Mouse (Mus musculus): ENCODE results near the gene Piezo1. TPM values are rescaled to one million over a fixed set of nuclear protein-coding genes. Genes with fewer than 3 reads are reported as not detected.
A peak's percentile ranks its signal among the peaks of the same experiment; 100 is the strongest.

Gene Piezo1
- polyA plus RNA-seq, 1 experiment from 2014 or later, result 45.8 TPM

DNA sequence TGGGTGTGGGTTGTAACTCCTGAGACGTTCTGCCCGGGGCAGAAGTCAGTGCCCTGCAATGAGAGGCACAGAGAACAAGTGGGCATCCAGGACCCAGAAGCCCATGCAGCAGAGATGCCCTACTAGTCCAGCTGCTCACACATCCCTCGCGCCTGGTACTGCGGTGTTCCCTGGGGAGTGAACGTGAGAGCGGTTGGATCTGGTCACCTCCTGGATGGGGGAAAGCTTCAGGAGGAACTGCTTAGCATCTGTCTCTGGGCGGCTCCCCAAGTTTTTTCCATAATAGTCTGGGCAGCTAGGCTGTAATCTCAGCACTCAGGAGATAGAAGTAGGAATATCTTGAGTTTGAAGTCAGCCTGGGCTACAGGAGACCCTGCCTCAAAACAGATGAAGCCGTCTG lies 33.9 kb upstream of the Piezo1 start:
- H3K4me3 ChIP-seq (ENCODE audit: low read depth, low read length), result no peak overlapping the region
- 81% methylated on average over 9 of the region's 9 CpGs for WGBS
- no peaks in the 10 kb centered on the region for H3K27me3 ChIP-seq (replicated peaks; ENCODE audit: control insufficient read depth, insufficient read depth, low read length)
- no peak overlapping the region for H3K9ac ChIP-seq (ENCODE audit: low read depth, low read length)
- DNase-seq (ENCODE audit: low spot score) (no peak), ATAC-seq (replicated peaks; ENCODE audit: low FRiP score) (no peak)
- no peaks in the 10 kb centered on the region for H3K9me3 ChIP-seq (ENCODE audit: control insufficient read depth, low read length)
- H3K36me3 ChIP-seq (ENCODE audit: control insufficient read depth, insufficient read depth, low read length), result no peaks in the 10 kb centered on the region
- H3K4me1 ChIP-seq (replicated peaks; ENCODE audit: control insufficient read depth, insufficient read depth, low read length), result peaks cover 4% of the 10 kb centered on the region; the same call in 1 of the 2 replicates
- no peak overlapping the region for H3K27ac ChIP-seq (ENCODE audit: low read depth, low read length)
- H3K4me2 ChIP-seq, result no peak overlapping the region

DNA sequence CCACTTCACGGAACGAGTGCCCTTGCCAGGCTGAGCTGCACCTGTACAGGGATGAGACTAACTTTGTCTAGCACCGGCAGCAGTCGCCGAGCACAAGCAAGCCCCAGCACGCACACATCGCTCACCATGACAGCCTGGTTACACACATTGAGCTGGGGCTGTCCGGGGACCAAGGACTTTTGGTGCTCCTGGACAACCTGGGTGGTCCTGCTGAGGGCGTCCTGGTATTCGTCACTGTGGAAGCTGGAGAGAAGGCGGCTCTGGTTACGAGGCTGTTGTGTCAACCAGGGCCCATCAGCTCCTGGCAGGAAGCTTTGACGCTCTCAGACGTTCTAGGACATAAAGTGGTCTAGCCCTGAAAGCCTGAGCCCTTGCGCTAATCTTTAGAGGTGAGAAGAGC lies 29.8 kb upstream of the Piezo1 start:
- ATAC-seq (replicated peaks; ENCODE audit: low FRiP score) (no peak), DNase-seq (ENCODE audit: low spot score) (no peak)
- Histone ChIP-seq H3K27me3 (replicated peaks; ENCODE audit: control insufficient read depth, insufficient read depth, low read length) (no peaks in the 10 kb centered on the region), H3K4me1 (replicated peaks; ENCODE audit: control insufficient read depth, insufficient read depth, low read length) (peaks cover 13% of the 10 kb centered on the region), H3K9me3 (ENCODE audit: control insufficient read depth, low read length) (no peaks in the 10 kb centered on the region), H3K36me3 (ENCODE audit: control insufficient read depth, insufficient read depth, low read length) (no peaks in the 10 kb centered on the region), H3K4me2 (no peak overlapping the region), H3K9ac (ENCODE audit: low read depth, low read length) (no peak overlapping the region), H3K27ac (ENCODE audit: low read depth, low read length) (no peak overlapping the region), H3K4me3 (ENCODE audit: low read depth, low read length) (no peak overlapping the region)
- 70% methylated on average over 13 of the region's 15 CpGs for WGBS

- 47% methylated on average over 7 of the region's 7 CpGs for WGBS
- ATAC-seq (replicated peaks; ENCODE audit: low FRiP score) (no peak), DNase-seq (ENCODE audit: low spot score) (no peak)
- no peak overlapping the region for H3K4me2 ChIP-seq
- H3K9ac ChIP-seq (ENCODE audit: low read depth, low read length), result no peak overlapping the region
- H3K4me3 ChIP-seq (ENCODE audit: low read depth, low read length), result no peak overlapping the region
- H3K9me3 ChIP-seq (ENCODE audit: control insufficient read depth, low read length), result no peaks in the 10 kb centered on the region
- H3K27ac ChIP-seq (ENCODE audit: low read depth, low read length), result no peak overlapping the region
- H3K27me3 ChIP-seq (replicated peaks; ENCODE audit: control insufficient read depth, insufficient read depth, low read length), result no peaks in the 10 kb centered on the region
- H3K4me1 ChIP-seq (replicated peaks; ENCODE audit: control insufficient read depth, insufficient read depth, low read length), result peaks cover 26% of the 10 kb centered on the region
- H3K36me3 ChIP-seq (ENCODE audit: control insufficient read depth, insufficient read depth, low read length), result no peaks in the 10 kb centered on the region
Observed at GRCm38 (mm10) chr8:122579196-122579595, 28.1 kb upstream of the Piezo1 start.

DNA sequence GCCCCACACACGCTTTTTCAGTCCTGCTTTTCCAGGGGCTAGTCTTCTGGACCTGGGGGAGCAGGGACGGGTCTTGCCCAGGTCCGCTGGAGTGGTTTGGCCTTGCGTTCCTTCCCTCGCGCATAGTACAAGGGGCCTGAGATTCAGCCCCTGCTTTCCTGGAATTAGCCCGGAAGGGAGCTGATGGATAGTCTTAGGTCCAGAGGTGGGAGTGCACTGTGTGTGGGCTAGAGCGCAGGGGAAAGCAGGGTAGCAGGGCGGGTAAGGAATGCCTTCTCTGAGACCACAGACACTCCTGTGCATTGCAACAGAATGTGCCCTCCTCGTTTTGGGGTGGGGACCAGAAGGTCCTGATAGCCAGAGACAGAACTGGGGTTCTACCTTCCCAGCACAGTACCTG lies 26.0 kb upstream of the Piezo1 start:
- H3K27me3 ChIP-seq (replicated peaks; ENCODE audit: control insufficient read depth, insufficient read depth, low read length), result no peaks in the 10 kb centered on the region
- no peak overlapping the region for H3K9ac ChIP-seq (ENCODE audit: low read depth, low read length)
- H3K4me2 ChIP-seq, result peak overlapping the region; percentile 91
- DNase-seq (ENCODE audit: low spot score) (no peak), ATAC-seq (replicated peaks; ENCODE audit: low FRiP score) (no peak)
- peaks cover 10% of the 10 kb centered on the region for H3K36me3 ChIP-seq (ENCODE audit: control insufficient read depth, insufficient read depth, low read length)
- H3K9me3 ChIP-seq (ENCODE audit: control insufficient read depth, low read length), result no peaks in the 10 kb centered on the region
- WGBS, result 51% methylated on average over 10 of the region's 10 CpGs
- H3K27ac ChIP-seq (ENCODE audit: low read depth, low read length), result no peak overlapping the region
- no peak overlapping the region for H3K4me3 ChIP-seq (ENCODE audit: low read depth, low read length)
- H3K4me1 ChIP-seq (replicated peaks; ENCODE audit: control insufficient read depth, insufficient read depth, low read length), result peaks cover 44% of the 10 kb centered on the region

DNA sequence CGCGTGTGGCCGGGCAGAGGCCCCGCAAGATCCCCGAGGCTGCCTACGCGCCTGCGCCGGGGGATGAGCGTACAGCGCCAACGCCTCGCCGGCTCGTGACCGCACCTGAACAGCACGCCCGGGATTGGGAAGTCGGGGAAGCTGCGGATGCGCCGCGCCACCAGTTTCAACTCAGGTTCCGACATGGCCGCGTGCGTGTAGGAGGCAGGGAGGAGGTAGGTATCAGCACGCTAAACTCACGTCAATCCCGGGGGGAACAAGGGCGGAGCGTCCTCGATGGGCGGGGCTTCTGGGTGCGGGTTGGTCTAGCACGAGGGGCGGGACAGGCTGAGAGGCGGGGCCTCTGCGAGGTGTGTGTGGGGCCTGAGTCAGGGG lies 25.5 kb upstream of the Piezo1 start, which contains the start of gene Aprt:
TSS of gene Aprt (minus strand) at position 262 of the 375 bp plus-strand sequence.
- WGBS, result under 1% methylated on average over 39 of the region's 39 CpGs
- DNase-seq (ENCODE audit: low spot score), result peak; percentile 97

DNA sequence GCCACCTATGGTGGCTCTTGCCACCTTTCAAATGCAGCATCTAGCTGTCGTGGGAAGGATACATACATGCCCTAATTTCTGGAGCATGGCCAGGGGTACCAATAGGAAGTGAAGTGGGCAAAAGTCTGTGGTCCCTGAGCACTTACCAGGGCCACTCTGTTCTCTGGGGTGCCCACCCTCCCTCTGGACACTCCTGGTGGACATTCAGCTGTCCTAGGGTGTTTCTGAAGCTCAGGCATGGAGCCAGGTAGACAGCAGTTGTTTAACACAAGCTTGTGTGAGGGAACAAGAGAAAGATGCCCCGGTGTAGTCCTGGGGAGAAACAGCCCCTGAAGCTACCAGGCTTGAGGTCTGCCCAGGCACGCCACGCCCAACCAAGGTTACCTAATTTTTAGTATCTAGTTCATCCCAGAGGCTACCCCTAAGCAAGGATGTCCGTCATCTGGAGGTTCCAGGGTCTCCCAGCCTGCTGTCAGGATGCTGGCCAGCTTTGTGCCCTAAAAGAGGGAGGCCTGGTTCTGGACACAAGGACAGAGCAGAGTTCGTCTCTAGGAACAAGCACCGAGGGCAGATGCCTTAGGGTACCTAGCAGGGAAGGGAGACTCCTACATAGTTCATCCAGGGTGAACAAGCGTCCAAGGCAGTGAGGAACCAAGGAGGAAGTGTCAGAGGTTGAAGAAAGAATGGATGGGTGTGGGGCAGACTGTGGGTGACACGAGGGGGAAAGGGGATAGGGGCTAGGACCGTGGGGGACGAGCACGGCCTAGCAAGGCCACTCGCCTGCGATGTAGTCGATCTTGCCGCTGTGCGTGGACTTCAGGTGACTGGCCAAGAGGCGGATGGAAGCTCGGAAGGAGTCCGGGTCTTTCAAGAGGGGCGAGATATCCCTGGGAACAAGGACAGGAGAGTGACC lies 24.9 kb upstream of the Piezo1 start:
- Histone ChIP-seq H3K36me3 (ENCODE audit: control insufficient read depth, insufficient read depth, low read length) (peaks cover 22% of the 10 kb centered on the region), H3K4me1 (replicated peaks; ENCODE audit: control insufficient read depth, insufficient read depth, low read length) (peaks cover 47% of the 10 kb centered on the region), H3K4me3 (ENCODE audit: low read depth, low read length) (peak overlapping the region; percentile 71), H3K9ac (ENCODE audit: low read depth, low read length) (peak overlapping the region; percentile 87), H3K9me3 (ENCODE audit: control insufficient read depth, low read length) (no peaks in the 10 kb centered on the region), H3K27me3 (replicated peaks; ENCODE audit: control insufficient read depth, insufficient read depth, low read length) (no peaks in the 10 kb centered on the region), H3K4me2 (peak overlapping the region; percentile 91), H3K27ac (ENCODE audit: low read depth, low read length) (peak overlapping the region; percentile 85)
- WGBS, result 10% methylated on average over 21 of the region's 21 CpGs
- DNase-seq (ENCODE audit: low spot score) (no peak), ATAC-seq (replicated peaks; ENCODE audit: low FRiP score) (peak; percentile 16; the same call in 1 of the 2 replicates)

More for the DNA sequence above, 25.5 kb upstream of the Piezo1 start, which contains the start of gene Aprt:
- peak within 1 kb of the TSS; percentile 85 for H3K27ac ChIP-seq (ENCODE audit: low read depth, low read length)
- H3K9ac ChIP-seq (ENCODE audit: low read depth, low read length), result peak within 1 kb of the TSS; percentile 87
- peak within 1 kb of the TSS; percentile 71 for H3K4me3 ChIP-seq (ENCODE audit: low read depth, low read length)
- peak; percentile 88 for ATAC-seq (replicated peaks; ENCODE audit: low FRiP score)
- H3K36me3 ChIP-seq (ENCODE audit: control insufficient read depth, insufficient read depth, low read length), result peaks cover 15% of the 10 kb centered on the region
- peaks cover 44% of the 10 kb centered on the region for H3K4me1 ChIP-seq (replicated peaks; ENCODE audit: control insufficient read depth, insufficient read depth, low read length)
- H3K4me2 ChIP-seq, result peak within 1 kb of the TSS; percentile 91
- H3K27me3 ChIP-seq (replicated peaks; ENCODE audit: control insufficient read depth, insufficient read depth, low read length), result no peaks in the 10 kb centered on the region
- no peaks in the 10 kb centered on the region for H3K9me3 ChIP-seq (ENCODE audit: control insufficient read depth, low read length)

GRCm38 (mm10) chr8:122575286-122575685 lies 24.2 kb upstream of the Piezo1 start:
- Histone ChIP-seq H3K4me2 (peak overlapping the region; percentile 91), H3K4me3 (ENCODE audit: low read depth, low read length) (peak overlapping the region; percentile 71), H3K4me1 (replicated peaks; ENCODE audit: control insufficient read depth, insufficient read depth, low read length) (peaks cover 47% of the 10 kb centered on the region), H3K9ac (ENCODE audit: low read depth, low read length) (peak overlapping the region; percentile 87), H3K9me3 (ENCODE audit: control insufficient read depth, low read length) (no peaks in the 10 kb centered on the region), H3K27me3 (replicated peaks; ENCODE audit: control insufficient read depth, insufficient read depth, low read length) (no peaks in the 10 kb centered on the region), H3K36me3 (ENCODE audit: control insufficient read depth, insufficient read depth, low read length) (peaks cover 29% of the 10 kb centered on the region), H3K27ac (ENCODE audit: low read depth, low read length) (peak overlapping the region; percentile 85)
- 19% methylated on average over 8 of the region's 8 CpGs for WGBS
- DNase-seq (ENCODE audit: low spot score) (no peak), ATAC-seq (replicated peaks; ENCODE audit: low FRiP score) (peak; percentile 19)

DNA sequence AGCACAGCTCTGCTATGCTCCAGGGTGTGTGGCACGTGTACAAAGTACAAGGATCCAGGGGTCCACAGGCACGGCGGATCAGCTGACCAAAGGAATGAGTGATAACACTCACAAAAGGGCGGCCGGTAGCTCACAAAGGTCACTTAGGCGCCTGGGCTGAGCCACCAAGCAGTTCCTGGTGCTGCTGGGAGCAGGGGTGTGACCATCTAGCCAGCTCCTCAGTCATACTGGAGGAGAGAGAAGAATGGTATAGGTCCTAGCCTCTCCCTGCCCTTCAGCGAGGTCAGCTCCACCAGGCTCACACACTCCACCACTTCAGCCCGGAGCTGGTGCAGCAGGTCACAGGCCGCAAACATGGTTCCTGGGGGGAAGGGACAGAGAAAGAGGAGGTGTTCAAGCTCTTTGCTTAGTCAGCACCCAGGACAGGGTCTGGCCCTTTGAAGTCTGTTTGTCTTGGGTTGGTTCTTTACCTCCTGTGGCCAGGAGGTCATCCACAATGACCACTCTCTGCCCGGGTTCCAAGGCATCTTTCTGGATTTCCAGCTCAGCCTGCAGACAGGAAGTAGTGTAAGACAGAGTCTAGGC lies 23.6 kb upstream of the Piezo1 start:
- Histone ChIP-seq H3K27me3 (replicated peaks; ENCODE audit: control insufficient read depth, insufficient read depth, low read length) (no peaks in the 10 kb centered on the region), H3K4me1 (replicated peaks; ENCODE audit: control insufficient read depth, insufficient read depth, low read length) (peaks cover 51% of the 10 kb centered on the region), H3K9me3 (ENCODE audit: control insufficient read depth, low read length) (no peaks in the 10 kb centered on the region), H3K36me3 (ENCODE audit: control insufficient read depth, insufficient read depth, low read length) (peaks cover 34% of the 10 kb centered on the region), H3K4me3 (ENCODE audit: low read depth, low read length) (peak overlapping the region; percentile 71), H3K4me2 (peak overlapping the region; percentile 91), H3K9ac (ENCODE audit: low read depth, low read length) (peak overlapping the region; percentile 87), H3K27ac (ENCODE audit: low read depth, low read length) (peak overlapping the region; percentile 85)
- DNase-seq (ENCODE audit: low spot score) (no peak), ATAC-seq (replicated peaks; ENCODE audit: low FRiP score) (peak; percentile 26)
- WGBS, result 22% methylated on average over 10 of the region's 10 CpGs

All from liver, embryonic 11.5 days (tissue).